Mouse (Mus musculus): Measurements from ENCODE around the gene H2-Eb2. TPM values are rescaled to one million over a fixed set of nuclear protein-coding genes. Genes with fewer than 3 reads are reported as not detected.

Gene H2-Eb2
- polyA plus RNA-seq, 1 experiment from 2014 or later = not detected

Other genes starting within 250 kb of the H2-Eb2 start
- gene H2-Oa, start 233.3 kb upstream of the H2-Eb2 start, polyA plus RNA-seq (2014; fragmentation: Nextera tagmentation; extraction: Ambion mirVana) = 0.36 and 0.76 TPM in 2 replicates
- 13.6 and 14.9 TPM in 2 replicates for gene H2-DMa, start 206.1 kb upstream of the H2-Eb2 start, polyA plus RNA-seq (2014; fragmentation: Nextera tagmentation; extraction: Ambion mirVana)
- 103 and 105 TPM in 2 replicates for gene Brd2, start 203.0 kb upstream of the H2-Eb2 start, polyA plus RNA-seq (2014; fragmentation: Nextera tagmentation; extraction: Ambion mirVana)
- 0.22 and 0.39 TPM in 2 replicates for gene H2-DMb2, start 182.4 kb upstream of the H2-Eb2 start, polyA plus RNA-seq (2014; fragmentation: Nextera tagmentation; extraction: Ambion mirVana)
- 2.8 and 4.3 TPM in 2 replicates for gene H2-DMb1, start 172.6 kb upstream of the H2-Eb2 start, polyA plus RNA-seq (2014; fragmentation: Nextera tagmentation; extraction: Ambion mirVana)
- 5.1 and 7.4 TPM in 2 replicates for gene Tap1, start 138.1 kb upstream of the H2-Eb2 start, polyA plus RNA-seq (2014; fragmentation: Nextera tagmentation; extraction: Ambion mirVana)
- gene Psmb9, start 137.9 kb upstream of the H2-Eb2 start, polyA plus RNA-seq (2014; fragmentation: Nextera tagmentation; extraction: Ambion mirVana) = 2.8 and 3.8 TPM in 2 replicates
- gene Psmb8, start 127.9 kb upstream of the H2-Eb2 start, polyA plus RNA-seq (2014; fragmentation: Nextera tagmentation; extraction: Ambion mirVana) = 10.0 and 12.1 TPM in 2 replicates
- 3.3 and 4.1 TPM in 2 replicates for gene Tap2, start 122.1 kb upstream of the H2-Eb2 start, polyA plus RNA-seq (2014; fragmentation: Nextera tagmentation; extraction: Ambion mirVana)
- 0.24 TPM in 1 of 2 replicates, not detected in the other for gene H2-Ob, start 86.8 kb upstream of the H2-Eb2 start, polyA plus RNA-seq (2014; fragmentation: Nextera tagmentation; extraction: Ambion mirVana)
- 9.4 and 10.1 TPM in 2 replicates for gene H2-Ab1, start 68.0 kb upstream of the H2-Eb2 start, polyA plus RNA-seq (2014; fragmentation: Nextera tagmentation; extraction: Ambion mirVana)
- 4.9 and 5.7 TPM in 2 replicates for gene H2-Aa, start 37.8 kb upstream of the H2-Eb2 start, polyA plus RNA-seq (2014; fragmentation: Nextera tagmentation; extraction: Ambion mirVana)
- gene H2-Eb1, start 19.8 kb upstream of the H2-Eb2 start, polyA plus RNA-seq (2014; fragmentation: Nextera tagmentation; extraction: Ambion mirVana) = 4.1 and 4.7 TPM in 2 replicates
- not detected in 2 replicates for gene Btnl2, start 29.2 kb downstream of the H2-Eb2 start, polyA plus RNA-seq (2014; fragmentation: Nextera tagmentation; extraction: Ambion mirVana)
- gene Btnl1, start 51.5 kb downstream of the H2-Eb2 start, polyA plus RNA-seq (2014; fragmentation: Nextera tagmentation; extraction: Ambion mirVana) = not detected in 2 replicates
- gene BC051142, start 73.2 kb downstream of the H2-Eb2 start, polyA plus RNA-seq (2014; fragmentation: Nextera tagmentation; extraction: Ambion mirVana) = 0.38 and 0.71 TPM in 2 replicates
- not detected in 2 replicates for gene Btnl4, start 151.7 kb downstream of the H2-Eb2 start, polyA plus RNA-seq (2014; fragmentation: Nextera tagmentation; extraction: Ambion mirVana)
- not detected in 2 replicates for gene Btnl6, start 191.7 kb downstream of the H2-Eb2 start, polyA plus RNA-seq (2014; fragmentation: Nextera tagmentation; extraction: Ambion mirVana)
- gene Notch4, start 238.6 kb downstream of the H2-Eb2 start, polyA plus RNA-seq (2014; fragmentation: Nextera tagmentation; extraction: Ambion mirVana) = 4.7 and 5.3 TPM in 2 replicates

Data from embryonic facial prominence, embryonic 14.5 days (tissue).